Mouse (Mus musculus): ENCODE measurements at regions not wholly inside any gene's neighbourhood (a gene's known extent, or its start where the extent isn't known, plus 50 kb on each side); places are given as distances from the start of the nearest gene placed in this dataset.

DNA sequence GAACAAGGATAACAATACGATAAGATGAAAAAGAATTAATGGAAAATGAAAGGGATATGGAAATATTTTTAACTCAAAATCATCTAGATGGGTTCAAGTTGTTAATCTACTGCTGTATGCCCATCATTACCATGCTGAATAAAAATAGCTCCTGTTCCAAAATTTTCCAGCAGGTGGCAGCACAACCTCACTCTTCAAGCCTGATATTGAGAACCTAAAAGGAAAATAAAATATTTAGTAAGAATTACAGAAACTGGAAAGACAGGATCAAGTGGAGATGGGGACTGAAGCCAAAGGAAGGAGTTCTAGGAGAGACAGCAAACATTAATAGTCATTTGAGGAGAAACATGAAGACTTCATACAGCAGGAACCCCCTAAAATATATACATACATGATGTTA lies 880.7 kb downstream of the Slitrk6 start:
- no peak for TF ChIP-seq CEBPB (IDR thresholded peaks at IDR 0.05; ENCODE audit: insufficient read depth, poor library complexity, severe bottlenecking)
- TF ChIP-seq USF1 (IDR thresholded peaks at IDR 0.05; ENCODE audit: low read depth), result no peak
- TF ChIP-seq TCF12 (IDR thresholded peaks at IDR 0.05; ENCODE audit: insufficient read depth, poor library complexity, severe bottlenecking), result no peak
- TF ChIP-seq POLR2AphosphoS2 (IDR thresholded peaks at IDR 0.05; ENCODE audit: insufficient read length, low read depth), result no peak
- TF ChIP-seq POLR2A (IDR thresholded peaks at IDR 0.05; ENCODE audit: insufficient read length, low read depth), result no peak
- no peak for TF ChIP-seq MYOD1 (IDR thresholded peaks at IDR 0.05; ENCODE audit: control insufficient read depth in 1 of 3, insufficient read length in 2 of 3, low read depth in 2 of 3)
- no peak for TF ChIP-seq MYOG (IDR thresholded peaks at IDR 0.05; ENCODE audit: control insufficient read depth in 1 of 3, insufficient read depth in 1 of 3, insufficient read length in 2 of 3, low read depth in 2 of 3)
- no peak for TF ChIP-seq E2F4 (IDR thresholded peaks at IDR 0.05; ENCODE audit: insufficient read depth)
